Mouse (Mus musculus) thymus, adult 2 months (tissue): Measurements from ENCODE around the gene Efemp2.

ENCODE experiments used
- CTCF ChIP-seq: fragments of 200-500 bp; IDR thresholded peaks from 2 replicates; pipeline ENCODE4 v1.5.1; 2012; ENCODE audit warnings: mild to moderate bottlenecking, control low read depth, low read length, moderate library complexity, borderline replicate concordance; ENCODE audit not compliant: control insufficient read depth, poor library complexity, insufficient read depth; ENCODE audit errors: extremely low read depth
- POLR2A ChIP-seq: fragments of 200-500 bp; IDR thresholded peaks from 2 replicates; pipeline ENCODE4 v1.6.1; 2012; ENCODE audit warnings: mild to moderate bottlenecking, low read length, control low read depth, moderate library complexity; ENCODE audit not compliant: control insufficient read depth, poor library complexity, insufficient read depth; ENCODE audit errors: extremely low read depth

GRCm38 (mm10) chr19:5449673-5450072, 24.1 kb upstream of the Efemp2 start:
- TF ChIP-seq CTCF (no peak), POLR2A (no peak)
